Mouse (Mus musculus): Measurements from ENCODE around the gene Hist1h4j. TPM values are rescaled to one million over a fixed set of nuclear protein-coding genes. Genes with fewer than 3 reads are reported as not detected.
A peak's percentile ranks its signal among the peaks of the same experiment; 100 is the strongest.
"Not testable (repeated sequence)": the region's sequence is repeated elsewhere in the genome, so short reads cannot be mapped to it uniquely, and the experiment has no call there.

The Hist1h4j gene
- polyA plus RNA-seq, 1 experiment from 2014 or later, result 0.86 TPM

GRCm38 (mm10) chr13:21717397-21718357, 17.2 kb upstream of the Hist1h4j start, which contains the start of gene Hist1h3h:
Gene Hist1h3h (plus strand): TSS chr13:21717659.
- ATAC-seq (ENCODE audit: low FRiP score), result peak; percentile 53
- H3K9ac ChIP-seq, result peak within 1 kb of the TSS; percentile 76
- peaks cover 38% of the 10 kb centered on the region for H3K4me1 ChIP-seq
- not testable (repeated sequence) for H3K27me3 ChIP-seq; H3K36me3 ChIP-seq (replicated peaks); H3K9me3 ChIP-seq
- WGBS, result under 1% methylated on average over 26 of the region's 56 CpGs
- peak within 1 kb of the TSS; percentile 50 for H3K4me3 ChIP-seq (replicated peaks)
- peak within 1 kb of the TSS; percentile 98 for H3K27ac ChIP-seq
- peak within 1 kb of the TSS; percentile 72 for H3K4me2 ChIP-seq

GRCm38 (mm10) chr13:21718381-21719080, 16.3 kb upstream of the Hist1h4j start:
- Histone ChIP-seq H3K9me3 (no peaks in the 10 kb centered on the region), H3K9ac (peak overlapping the region; percentile 67), H3K4me3 (replicated peaks) (peak overlapping the region; percentile 50), H3K27me3 (no peaks in the 10 kb centered on the region), H3K4me1 (peaks cover 41% of the 10 kb centered on the region), H3K27ac (peak overlapping the region; percentile 92), H3K4me2 (peak overlapping the region; percentile 69), H3K36me3 (replicated peaks) (no peaks in the 10 kb centered on the region)
- 46% methylated on average over 4 of the region's 4 CpGs for WGBS
- ATAC-seq (ENCODE audit: low FRiP score), result no peak

GRCm38 (mm10) chr13:21721107-21721756, 13.6 kb upstream of the Hist1h4j start:
- Histone ChIP-seq H3K4me1 (peaks cover 33% of the 10 kb centered on the region), H3K9ac (peak overlapping the region; percentile 68), H3K4me2 (peak overlapping the region; percentile 62), H3K4me3 (replicated peaks) (peak overlapping the region; percentile 40), H3K27ac (peak overlapping the region; percentile 95)
- ATAC-seq (ENCODE audit: low FRiP score), result peak; percentile 13; the same call in 1 of the 2 replicates
- not testable (repeated sequence) for H3K36me3 ChIP-seq (replicated peaks); H3K9me3 ChIP-seq; H3K27me3 ChIP-seq
- 2% methylated on average over 21 of the region's 44 CpGs for WGBS

GRCm38 (mm10) chr13:21721757-21722372, 13.0 kb upstream of the Hist1h4j start, which contains the start of gene Hist1h2bm:
Gene Hist1h2bm (plus strand): TSS chr13:21722044.
- Histone ChIP-seq H3K4me3 (replicated peaks) (peak within 1 kb of the TSS; percentile 40), H3K27ac (peak within 1 kb of the TSS; percentile 95), H3K4me1 (peaks cover 31% of the 10 kb centered on the region), H3K4me2 (peak within 1 kb of the TSS; percentile 62), H3K9ac (peak within 1 kb of the TSS; percentile 68)
- ATAC-seq (ENCODE audit: low FRiP score), result peak; percentile 96
- not testable (repeated sequence) for H3K9me3 ChIP-seq; H3K27me3 ChIP-seq; H3K36me3 ChIP-seq (replicated peaks)
- WGBS, result under 1% methylated on average over 32 of the region's 37 CpGs

GRCm38 (mm10) chr13:21722373-21722925, 12.4 kb upstream of the Hist1h4j start:
- ATAC-seq (ENCODE audit: low FRiP score), result peak; percentile 12
- WGBS, result 2% methylated on average over 11 of the region's 11 CpGs
- H3K27ac ChIP-seq, result peak overlapping the region; percentile 95

GRCm38 (mm10) chr13:21722993-21723836, 11.6 kb upstream of the Hist1h4j start:
- Histone ChIP-seq H3K4me1 (peaks cover 38% of the 10 kb centered on the region), H3K36me3 (replicated peaks) (no peaks in the 10 kb centered on the region), H3K4me2 (peak overlapping the region; percentile 62), H3K27me3 (no peaks in the 10 kb centered on the region), H3K9ac (no peak overlapping the region; the same call in 1 of the 2 replicates), H3K9me3 (no peaks in the 10 kb centered on the region), H3K27ac (peak overlapping the region; percentile 95), H3K4me3 (replicated peaks) (peak overlapping the region; percentile 7; the same call in 1 of the 2 replicates)
- 25% methylated on average over 5 of the region's 5 CpGs for WGBS
- ATAC-seq (ENCODE audit: low FRiP score), result no peak

More at GRCm38 (mm10) chr13:21722373-21722925, 12.4 kb upstream of the Hist1h4j start:
- Histone ChIP-seq H3K4me1 (peaks cover 34% of the 10 kb centered on the region), H3K36me3 (replicated peaks) (no peaks in the 10 kb centered on the region), H3K4me3 (replicated peaks) (peak overlapping the region; percentile 40), H3K9ac (peak overlapping the region; percentile 63), H3K27me3 (no peaks in the 10 kb centered on the region), H3K4me2 (peak overlapping the region; percentile 62), H3K9me3 (no peaks in the 10 kb centered on the region)

GRCm38 (mm10) chr13:21727948-21728572, 6.8 kb upstream of the Hist1h4j start:
- H3K9me3 ChIP-seq, result no peaks in the 10 kb centered on the region
- peak; percentile 66; the same call in 1 of the 2 replicates for ATAC-seq (ENCODE audit: low FRiP score)
- no peaks in the 10 kb centered on the region for H3K27me3 ChIP-seq
- WGBS, result 23% methylated on average over 11 of the region's 11 CpGs
- H3K4me2 ChIP-seq, result no peak overlapping the region
- peak overlapping the region; percentile 63 for H3K27ac ChIP-seq
- H3K4me1 ChIP-seq, result peaks cover 14% of the 10 kb centered on the region
- no peak overlapping the region for H3K4me3 ChIP-seq (replicated peaks)
- no peak overlapping the region for H3K9ac ChIP-seq
- H3K36me3 ChIP-seq (replicated peaks), result no peaks in the 10 kb centered on the region

- Histone ChIP-seq H3K9me3 (no peaks in the 10 kb centered on the region), H3K4me1 (peaks cover 22% of the 10 kb centered on the region), H3K9ac (no peak overlapping the region), H3K36me3 (replicated peaks) (no peaks in the 10 kb centered on the region), H3K27me3 (no peaks in the 10 kb centered on the region), H3K27ac (no peak overlapping the region), H3K4me2 (no peak overlapping the region), H3K4me3 (replicated peaks) (no peak overlapping the region)
- 48% methylated on average over 1 of the region's 1 CpGs for WGBS
- ATAC-seq (ENCODE audit: low FRiP score), result no peak
These were observed 5.3 kb upstream of the Hist1h4j start for GRCm38 (mm10) chr13:21729544-21729943.

GRCm38 (mm10) chr13:21733466-21733865, 1.4 kb upstream of the Hist1h4j start:
- Histone ChIP-seq H3K27me3 (no peaks in the 10 kb centered on the region), H3K4me2 (no peak overlapping the region), H3K4me1 (peaks cover 16% of the 10 kb centered on the region; the same call in 1 of the 2 replicates), H3K36me3 (replicated peaks) (no peaks in the 10 kb centered on the region), H3K27ac (peak overlapping the region; percentile 98), H3K4me3 (replicated peaks) (no peak overlapping the region), H3K9ac (peak overlapping the region; percentile 36; the same call in 1 of the 2 replicates), H3K9me3 (no peaks in the 10 kb centered on the region)
- ATAC-seq (ENCODE audit: low FRiP score), result no peak
- 63% methylated on average over 5 of the region's 5 CpGs for WGBS

All from forebrain, embryonic 12.5 days (tissue).